Mouse (Mus musculus) heart, embryonic 14.5 days (tissue): ENCODE measurements around the gene Cdk17. TPM values are rescaled to one million over a fixed set of nuclear protein-coding genes. Genes with fewer than 3 reads are reported as not detected.

Experiments
- ATAC-seq: fragments of 200-750 bp; cut with Nextera tagmentation; 2 replicates; pipeline ENCODE4 v1.8.0; 2017; ENCODE audit warnings: low read depth, moderate TSS enrichment; ENCODE audit not compliant: insufficient number of reproducible peaks, insufficient read depth, low FRiP score
- H3K27ac ChIP-seq, 2 experiments: fragments of 200-500 bp in 1 of 2; fragments of 300-500 bp in 1 of 2; sonication (generic) in 1 of 2; replicated peaks in 1 of 2; 2 replicates each; pipeline ENCODE4 v1.5.1; 2012 to 2014; ENCODE audit warnings: low read depth in 2 of 2, low read length in 2 of 2, control low read depth in 1 of 2, mild to moderate bottlenecking in 1 of 2, mixed read lengths in 1 of 2; ENCODE audit not compliant: control insufficient read depth in 1 of 2, insufficient read depth in 1 of 2
- H3K27me3 ChIP-seq: fragments of 300-500 bp; sonication (generic); 2 replicates; pipeline ENCODE4 v1.6.1; 2014; ENCODE audit warnings: mild to moderate bottlenecking, low read length, control low read depth; ENCODE audit not compliant: control insufficient read depth, insufficient read depth
- H3K36me3 ChIP-seq: fragments of 300-500 bp; sonication (generic); 2 replicates; pipeline ENCODE4 v1.6.1; 2014; ENCODE audit warnings: mild to moderate bottlenecking, control low read depth, low read length, mixed read lengths; ENCODE audit not compliant: control insufficient read depth, insufficient read depth
- H3K4me1 ChIP-seq, 2 experiments: fragments of 200-500 bp in 1 of 2; fragments of 300-500 bp in 1 of 2; sonication (generic) in 1 of 2; 2 replicates each; pipeline ENCODE4 v1.6.1; 2012 to 2014; ENCODE audit warnings: low read length in 2 of 2, control low read depth in 1 of 2, mixed read lengths in 1 of 2; ENCODE audit not compliant: control insufficient read depth in 2 of 2, insufficient read depth in 2 of 2
- H3K4me2 ChIP-seq: fragments of 300-500 bp; sonication (generic); 2 replicates; pipeline ENCODE4 v1.6.1; 2014; ENCODE audit warnings: mild to moderate bottlenecking, low read length
- H3K4me3 ChIP-seq, 2 experiments: fragments of 200-500 bp in 1 of 2; fragments of 300-500 bp in 1 of 2; sonication (generic) in 1 of 2; 2 replicates each; pipeline ENCODE4 v1.5.1; 2012 to 2014; ENCODE audit warnings: low read length in 2 of 2, mild to moderate bottlenecking in 2 of 2, control low read depth in 1 of 2, low read depth in 1 of 2, moderate library complexity in 1 of 2; ENCODE audit not compliant: control insufficient read depth in 1 of 2, insufficient read depth in 1 of 2
- H3K9ac ChIP-seq: fragments of 300-500 bp; sonication (generic); 2 replicates; pipeline ENCODE4 v1.6.1; 2014; ENCODE audit warnings: mild to moderate bottlenecking, low read length
- H3K9me3 ChIP-seq: fragments of 300-500 bp; sonication (generic); 2 replicates; pipeline ENCODE4 v1.6.1; 2016; ENCODE audit warnings: low read length, control low read depth; ENCODE audit not compliant: control insufficient read depth
- WGBS: fragments of 180-500 bp; shearing (Covaris S2); extraction: QIAGEN DNeasy Blood & Tissue Kit; methylation state at CpG from one replicate; pipeline ENCODE4 v1.1.7; 2014; 5-methylcytosine and 5-hydroxymethylcytosine counted together
- polyA plus RNA-seq: library from polyadenylated mRNA; unstranded; fragments of >200 nt; fragmentation: Nextera tagmentation; extraction: Ambion mirVana; gene quantifications from 2 replicates; pipeline ENCODE4 v1.2.1, GENCODE M21; 2014

The Cdk17 gene
- polyA plus RNA-seq, 1 experiment from 2014 or later, result 27.1 TPM

DNA sequence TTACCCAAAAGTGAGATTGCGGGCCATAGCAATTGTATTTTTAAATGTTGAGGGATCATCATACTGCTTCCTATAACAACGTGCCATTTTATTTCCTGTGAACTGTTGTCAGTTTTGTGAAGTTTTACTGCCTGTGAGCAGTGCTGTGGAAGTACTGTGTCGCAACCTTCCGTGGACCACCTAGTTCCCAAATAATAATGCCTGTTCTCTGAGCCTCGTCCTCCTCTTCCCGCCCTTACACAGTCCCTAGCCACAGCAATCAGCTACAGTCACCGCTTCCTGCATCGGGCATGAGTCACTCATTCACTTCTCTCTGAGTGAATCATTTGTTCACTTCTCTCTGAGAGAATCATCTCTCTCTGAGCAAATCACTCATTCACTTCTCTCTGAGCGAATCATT, 74.0 kb downstream of the Cdk17 start:
- peaks cover 86% of the 10 kb centered on the region for H3K36me3 ChIP-seq
- no peak for ATAC-seq
- no peak overlapping the region for H3K4me2 ChIP-seq
- H3K4me3 ChIP-seq, result no peak overlapping the region
- no peak overlapping the region for H3K9ac ChIP-seq
- WGBS, result 93% methylated on average over 9 of the region's 9 CpGs
- no peaks in the 10 kb centered on the region for H3K9me3 ChIP-seq
- no peak overlapping the region for H3K27ac ChIP-seq
- peaks cover 5 to 7% of the 10 kb centered on the region in 2 experiments; a peak in 3 of 4 replicates for H3K4me1 ChIP-seq
- no peaks in the 10 kb centered on the region for H3K27me3 ChIP-seq

- Histone ChIP-seq H3K4me1 (peaks cover 5 to 16% of the 10 kb centered on the region in 2 experiments; a peak in 3 of 4 replicates), H3K27ac (0 out of 4 replicates have a peak overlapping the region, but pooled peaks of 1 of the 2 experiments have one; percentile 7), H3K9me3 (no peaks in the 10 kb centered on the region), H3K9ac (no peak overlapping the region), H3K4me2 (no peak overlapping the region), H3K27me3 (no peaks in the 10 kb centered on the region), H3K4me3 (no peak overlapping the region), H3K36me3 (peaks cover 76% of the 10 kb centered on the region)
- ATAC-seq, result no peak; the same call in 1 of the 2 replicates
- WGBS, result 42% methylated on average over 9 of the region's 9 CpGs
Observed at GRCm38 (mm10) chr10:93239201-93239806, 78.6 kb downstream of the Cdk17 start.

GRCm38 (mm10) chr10:93242208-93242607, 81.5 kb downstream of the Cdk17 start:
- H3K27ac ChIP-seq, result no peak overlapping the region
- no peaks in the 10 kb centered on the region for H3K9me3 ChIP-seq
- H3K4me1 ChIP-seq, result peaks cover 5 to 19% of the 10 kb centered on the region in 2 experiments; a peak in 3 of 4 replicates
- WGBS, result 39% methylated on average over 3 of the region's 3 CpGs
- H3K36me3 ChIP-seq, result peaks cover 67% of the 10 kb centered on the region
- no peak overlapping the region for H3K9ac ChIP-seq
- no peak for ATAC-seq
- no peak overlapping the region for H3K4me3 ChIP-seq
- no peaks in the 10 kb centered on the region for H3K27me3 ChIP-seq
- H3K4me2 ChIP-seq, result no peak overlapping the region

- no peak overlapping the region for H3K4me2 ChIP-seq
- H3K4me3 ChIP-seq, result no peak overlapping the region
- 21% methylated on average over 5 of the region's 5 CpGs for WGBS
- H3K27ac ChIP-seq, result no peak overlapping the region
- no peak overlapping the region for H3K9ac ChIP-seq
- no peaks in the 10 kb centered on the region for H3K27me3 ChIP-seq
- peaks cover 68% of the 10 kb centered on the region for H3K36me3 ChIP-seq
- H3K9me3 ChIP-seq, result no peaks in the 10 kb centered on the region
- no peak for ATAC-seq
- H3K4me1 ChIP-seq, result peaks cover 10 to 25% of the 10 kb centered on the region in 2 experiments; a peak in 3 of 4 replicates
Observed at GRCm38 (mm10) chr10:93242861-93243260, 82.2 kb downstream of the Cdk17 start.

DNA sequence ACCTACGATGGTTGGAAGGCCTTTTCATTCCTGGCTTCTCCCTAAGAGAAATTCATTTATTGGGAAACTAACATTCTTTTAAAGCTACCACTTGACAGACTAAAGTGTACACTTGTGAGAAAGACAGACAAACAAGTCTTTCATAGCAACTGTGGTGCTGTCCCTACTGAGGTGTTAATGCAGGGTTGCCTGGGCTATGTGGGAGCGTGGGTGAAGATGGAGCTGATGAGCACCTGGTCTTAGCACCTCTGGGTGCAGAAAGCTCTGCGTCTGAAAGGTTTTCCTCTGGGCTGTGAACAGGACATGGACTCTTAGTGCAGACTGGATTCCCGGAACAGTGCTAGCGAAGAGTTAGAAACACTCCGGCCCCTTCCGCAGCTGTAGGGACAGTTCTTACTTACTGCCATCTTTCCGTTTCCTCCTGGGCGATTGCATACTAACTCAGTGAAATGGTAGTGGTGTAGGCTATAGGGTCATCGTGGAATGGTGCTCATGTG, 83.6 kb downstream of the Cdk17 start:
- no peaks in the 10 kb centered on the region for H3K9me3 ChIP-seq
- WGBS, result 69% methylated on average over 10 of the region's 10 CpGs
- no peak overlapping the region for H3K4me3 ChIP-seq
- no peaks in the 10 kb centered on the region for H3K27me3 ChIP-seq
- peak; percentile 31; the same call in 1 of the 2 replicates for ATAC-seq
- H3K27ac ChIP-seq, result no peak overlapping the region; a peak in 1 of 4 replicates
- H3K4me2 ChIP-seq, result no peak overlapping the region
- peaks cover 10 to 30% of the 10 kb centered on the region in 2 experiments; a peak in 3 of 4 replicates for H3K4me1 ChIP-seq
- peaks cover 68% of the 10 kb centered on the region for H3K36me3 ChIP-seq
- H3K9ac ChIP-seq, result no peak overlapping the region

DNA sequence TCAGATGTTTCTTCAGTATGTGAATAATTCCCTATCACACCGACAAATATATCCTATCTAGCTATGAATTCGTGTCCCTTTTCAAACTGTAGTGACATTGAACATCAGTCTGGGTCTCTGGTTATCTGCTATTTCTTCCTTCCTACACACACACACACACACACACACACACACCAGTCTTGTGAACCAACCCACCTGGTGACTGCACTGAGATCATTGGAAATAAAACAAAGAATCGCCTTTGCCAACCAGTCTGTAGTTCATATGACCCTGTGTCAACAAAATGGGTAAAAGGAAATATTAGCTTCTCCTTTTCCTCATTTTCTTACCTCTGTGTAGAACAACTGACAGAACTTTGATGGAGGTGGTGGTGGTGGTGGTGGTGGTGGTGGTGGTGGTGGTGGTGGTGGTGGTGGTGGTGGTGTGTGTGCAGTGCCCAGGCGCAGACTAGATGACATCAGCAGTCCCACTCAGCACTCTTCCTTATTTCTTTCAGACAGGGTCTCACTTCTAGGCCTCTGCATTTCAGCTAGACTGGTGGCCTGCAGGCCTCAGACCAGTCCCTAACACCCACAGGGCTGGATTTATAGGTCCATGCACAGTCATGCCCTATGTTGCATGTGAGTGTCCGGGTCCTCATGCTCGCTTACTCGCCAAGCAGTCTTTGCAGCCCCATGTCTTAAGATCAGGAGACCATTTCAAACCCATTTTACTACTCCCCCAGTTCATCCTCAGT, 85.7 kb downstream of the Cdk17 start:
- peaks cover 17 to 37% of the 10 kb centered on the region in 2 experiments for H3K4me1 ChIP-seq
- no peak overlapping the region for H3K4me2 ChIP-seq
- no peaks in the 10 kb centered on the region for H3K27me3 ChIP-seq
- H3K4me3 ChIP-seq, result no peak overlapping the region
- H3K36me3 ChIP-seq, result peaks cover 60% of the 10 kb centered on the region
- no peak for ATAC-seq
- H3K9me3 ChIP-seq, result no peaks in the 10 kb centered on the region
- H3K27ac ChIP-seq, result no peak overlapping the region
- WGBS, result 89% methylated on average over 7 of the region's 7 CpGs
- H3K9ac ChIP-seq, result no peak overlapping the region

- Histone ChIP-seq H3K4me2 (no peak overlapping the region), H3K9ac (no peak overlapping the region), H3K9me3 (no peaks in the 10 kb centered on the region), H3K36me3 (peaks cover 59% of the 10 kb centered on the region), H3K4me1 (peaks cover 21 to 40% of the 10 kb centered on the region in 2 experiments), H3K27ac (peak overlapping the region; percentile 53 to 59), H3K27me3 (no peaks in the 10 kb centered on the region), H3K4me3 (no peak overlapping the region)
- 86% methylated on average over 12 of the region's 12 CpGs for WGBS
- ATAC-seq, result no peak
Observed at GRCm38 (mm10) chr10:93247422-93247821, 86.7 kb downstream of the Cdk17 start.
